In the genomic region with DNA sequence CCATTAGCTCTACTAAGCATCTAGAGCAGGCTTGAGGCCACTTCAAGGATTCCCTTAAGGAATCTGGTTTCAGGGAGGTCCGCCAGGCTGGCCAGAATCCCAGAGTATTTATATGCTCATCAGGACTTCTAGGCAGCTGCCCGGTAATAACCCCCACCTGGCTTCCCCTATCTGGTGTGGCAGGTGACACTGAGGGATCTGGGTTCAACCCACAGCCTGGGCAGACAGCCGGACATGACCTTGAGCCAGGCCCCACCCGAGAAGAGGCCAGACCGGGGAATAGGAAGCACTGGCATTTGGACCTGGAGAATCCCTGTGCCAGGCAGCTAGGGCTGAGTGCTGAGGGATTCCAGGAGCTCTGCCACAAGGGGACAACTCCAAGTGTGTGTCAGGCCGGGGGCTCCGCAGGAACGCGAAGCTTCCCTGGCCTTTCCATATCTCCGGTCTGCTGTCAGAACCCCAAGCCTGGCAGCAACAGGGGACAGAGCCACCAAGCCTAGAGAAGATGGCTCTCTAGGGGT, we compare ENCODE assay signal across 7 mouse cellular contexts. TPM values are rescaled to one million over a fixed set of nuclear protein-coding genes. Genes with fewer than 3 reads are reported as not detected.
A peak's percentile ranks its signal among the peaks of the same experiment; 100 is the strongest.
DNase-seq lines count a peak whose midpoint lies in the region; ATAC-seq and TF ChIP-seq lines count a peak whose summit lies in the region.

No protein-coding gene starts in this region.

- H3K4me3 ChIP-seq in MEL (ENCODE audit: control insufficient read depth in 1 of 2, insufficient read depth in 1 of 2, low read depth in 2 of 2, low read length in 2 of 2), result peak overlapping the region; percentile 83 to 98
- H3K4me3 ChIP-seq in bone marrow, adult 2 months (replicated peaks; ENCODE audit: control insufficient read depth, low read depth, low read length), result peak overlapping the region; percentile 96
- peak overlapping the region; percentile 94 for H3K4me3 ChIP-seq in embryonic facial prominence, embryonic 15.5 days (replicated peaks)
- H3K4me3 ChIP-seq in heart, embryonic 10.5 days, result peak overlapping the region; percentile 94
- H3K4me3 ChIP-seq in lung, postnatal 0 days (ENCODE audit: low read depth, low read length), result peak overlapping the region; percentile 98

- H3K36me3 ChIP-seq in MEL (ENCODE audit: control insufficient read depth in 1 of 2, insufficient read depth in 2 of 2, low read length in 2 of 2), result peaks cover 2 to 18% of the 10 kb centered on the region in 2 experiments; a peak in 3 of 4 replicates
- H3K36me3 ChIP-seq in embryonic facial prominence, embryonic 15.5 days, result peaks cover 7% of the 10 kb centered on the region; the same call in 1 of the 2 replicates
- H3K36me3 ChIP-seq in heart, embryonic 10.5 days, result peaks cover 21% of the 10 kb centered on the region; the same call in 1 of the 2 replicates
- H3K36me3 ChIP-seq in lung, postnatal 0 days (ENCODE audit: insufficient read depth, low read length), result 0 out of 2 replicates have a peak, but pooled peaks cover 8% of the 10 kb centered on the region

- H3K9me3 ChIP-seq in MEL (replicated peaks; ENCODE audit: insufficient read depth, low read length), result no peaks in the 10 kb centered on the region
- H3K9me3 ChIP-seq in embryonic facial prominence, embryonic 15.5 days (replicated peaks), result no peaks in the 10 kb centered on the region
- no peaks in the 10 kb centered on the region for H3K9me3 ChIP-seq in heart, embryonic 10.5 days
- H3K9me3 ChIP-seq in lung, postnatal 0 days (ENCODE audit: low read length), result no peaks in the 10 kb centered on the region

- 2% methylated on average over 10 of the region's 10 CpGs for WGBS in bone marrow, adult 2 months
- WGBS in embryonic facial prominence, embryonic 15.5 days, result 0% methylated on average over 10 of the region's 10 CpGs
- 1% methylated on average over 10 of the region's 10 CpGs for WGBS in heart, embryonic 10.5 days
- under 1% methylated on average over 10 of the region's 10 CpGs for WGBS in lung, postnatal 0 days

- no peaks in the 10 kb centered on the region for H3K27me3 ChIP-seq in MEL (ENCODE audit: control insufficient read depth in 1 of 2, insufficient read depth in 2 of 2, low read length in 2 of 2)
- H3K27me3 ChIP-seq in embryonic facial prominence, embryonic 15.5 days, result no peaks in the 10 kb centered on the region
- no peaks in the 10 kb centered on the region for H3K27me3 ChIP-seq in heart, embryonic 10.5 days (ENCODE audit: insufficient read depth, poor library complexity, severe bottlenecking)
- no peaks in the 10 kb centered on the region for H3K27me3 ChIP-seq in lung, postnatal 0 days (replicated peaks; ENCODE audit: insufficient read depth, low read length)

- peaks cover 10 to 14% of the 10 kb centered on the region in 2 experiments for H3K4me1 ChIP-seq in MEL (ENCODE audit: control insufficient read depth in 1 of 2, insufficient read depth in 2 of 2, low read length in 2 of 2)
- H3K4me1 ChIP-seq in bone marrow, adult 2 months (ENCODE audit: control insufficient read depth, insufficient read depth, low read length), result peaks cover 1% of the 10 kb centered on the region; the same call in 1 of the 2 replicates
- H3K4me1 ChIP-seq in embryonic facial prominence, embryonic 15.5 days, result peaks cover 23% of the 10 kb centered on the region
- H3K4me1 ChIP-seq in heart, embryonic 10.5 days, result peaks cover 9% of the 10 kb centered on the region
- peaks cover 5% of the 10 kb centered on the region for H3K4me1 ChIP-seq in lung, postnatal 0 days (ENCODE audit: insufficient read depth, low read depth, low read length)

- peak overlapping the region; percentile 92 for H3K9ac ChIP-seq in MEL (ENCODE audit: control insufficient read depth, low read depth, low read length, poor library complexity, severe bottlenecking)
- peak overlapping the region; percentile 80 for H3K9ac ChIP-seq in embryonic facial prominence, embryonic 15.5 days
- H3K9ac ChIP-seq in lung, postnatal 0 days (replicated peaks; ENCODE audit: low read depth), result peak overlapping the region; percentile 91

- TF ChIP-seq CTCF in MEL (IDR thresholded peaks at IDR 0.05 in 2 of 3, conservative IDR thresholded peaks at IDR 0.05 in 1 of 3; ENCODE audit: control insufficient read depth in 1 of 3, insufficient read depth in 1 of 3, low read depth in 2 of 3, low read length in 3 of 3, poor library complexity in 1 of 3, severe bottlenecking in 1 of 3), result no peak
- no peak for TF ChIP-seq CTCF in bone marrow, adult 2 months (IDR thresholded peaks at IDR 0.05; ENCODE audit: control insufficient read depth, insufficient read depth, low read length)
- TF ChIP-seq CTCF in lung, postnatal 0 days (IDR thresholded peaks at IDR 0.05), result 0 out of 2 replicates have a peak, but pooled peaks have one; percentile 4

- no peak for TF ChIP-seq POLR2A in MEL (IDR thresholded peaks at IDR 0.05; ENCODE audit: control insufficient read depth in 1 of 2, insufficient read depth in 1 of 2, low read depth in 1 of 2, low read length in 2 of 2, poor library complexity in 1 of 2)
- no peak for TF ChIP-seq POLR2A in bone marrow, adult 2 months (IDR thresholded peaks at IDR 0.05; ENCODE audit: borderline replicate concordance, control insufficient read depth, low read depth, low read length)

- DNase-seq in MEL (ENCODE audit: low read depth, low spot score), result peak; percentile 49
- DNase-seq in heart, embryonic 10.5 days (ENCODE audit: low spot score), result peak; percentile 84
- DNase-seq in kidney, adult 9 months, result peak; percentile 75
- peak; percentile 60 for DNase-seq in lung, postnatal 0 days (ENCODE audit: low spot score)
- peak; percentile 32 for DNase-seq in retina, postnatal 1 day

- ATAC-seq in embryonic facial prominence, embryonic 15.5 days (ENCODE audit: insufficient number of reproducible peaks, low FRiP score, low TSS enrichment, low read depth), result peak; percentile 37; the same call in 1 of the 2 replicates
- peak; percentile 28 for ATAC-seq in lung, postnatal 0 days

- TF ChIP-seq EP300 in MEL (IDR thresholded peaks at IDR 0.05; ENCODE audit: low read depth in 1 of 2, low read length in 2 of 2), result no peak
- TF ChIP-seq EP300 in lung, postnatal 0 days (IDR thresholded peaks at IDR 0.05), result no peak

- 0 out of 2 replicates have a peak overlapping the region, but pooled peaks have one; percentile 4 for H3K27ac ChIP-seq in MEL (ENCODE audit: control insufficient read depth, low read depth, low read length)
- H3K27ac ChIP-seq in bone marrow, adult 2 months (ENCODE audit: control insufficient read depth, insufficient read depth, low read depth, low read length, poor library complexity), result peak overlapping the region; percentile 76; the same call in 1 of the 2 replicates
- H3K27ac ChIP-seq in embryonic facial prominence, embryonic 15.5 days (replicated peaks), result peak overlapping the region; percentile 65
- H3K27ac ChIP-seq in heart, embryonic 10.5 days, result peak overlapping the region; percentile 93
- peak overlapping the region; percentile 85 for H3K27ac ChIP-seq in lung, postnatal 0 days (ENCODE audit: low read length)

- H3K79me2 ChIP-seq in MEL (ENCODE audit: control insufficient read depth, insufficient read depth, low read length, poor library complexity), result peaks cover 22% of the 10 kb centered on the region

- H3K4me2 ChIP-seq in embryonic facial prominence, embryonic 15.5 days (replicated peaks), result peak overlapping the region; percentile 87
- peak overlapping the region; percentile 73 for H3K4me2 ChIP-seq in lung, postnatal 0 days (replicated peaks; ENCODE audit: low read depth, low read length)

- no peak for TF ChIP-seq RAD21 in MEL (IDR thresholded peaks at IDR 0.05; ENCODE audit: low read depth, low read length)

TF ChIP-seq in MEL, 35 proteins besides CTCF, POLR2A, EP300 and RAD21:
- no peak for TF ChIP-seq RCOR1 (IDR thresholded peaks at IDR 0.05; ENCODE audit: low read depth, low read length)
- no peak for TF ChIP-seq HCFC1 (IDR thresholded peaks at IDR 0.05; ENCODE audit: low read depth, low read length)
- no peak for TF ChIP-seq MAX (IDR thresholded peaks at IDR 0.05; ENCODE audit: low read length)
- no peak for TF ChIP-seq ZKSCAN1 (IDR thresholded peaks at IDR 0.05; ENCODE audit: low read depth, low read length)
- TF ChIP-seq NRF1 (IDR thresholded peaks at IDR 0.05; ENCODE audit: insufficient read depth, low read depth, low read length, poor library complexity, severe bottlenecking), result no peak

RNA-seq across cellular contexts. Expression of a gene that starts 0.8 kb away (rescaled TPM):
- total RNA-seq in MEL (2012; rRNA removed), result 8.9 and 10.0 TPM in 2 replicates
- 10 to 100 TPM; 13.2 to 14.5 TPM for polyA plus RNA-seq in MEL (2012; ENCODE audit: insufficient read depth in 1 of 2, insufficient read length in 2 of 2, low read depth in 1 of 2, low replicate concordance in 2 of 2, missing spikeins in 1 of 2)
- polyA plus RNA-seq in bone marrow, adult 2 months (2011; ENCODE audit: insufficient read depth, insufficient read length, low replicate concordance, missing spikeins), result 18.2 and 35.3 TPM in 2 replicates
- 8.8 and 13.0 TPM in 2 replicates for polyA plus RNA-seq in embryonic facial prominence, embryonic 15.5 days (2015; fragmentation: Nextera tagmentation; extraction: Ambion mirVana)
- 6.3 and 6.4 TPM in 2 replicates for polyA plus RNA-seq in heart, embryonic 10.5 days (2016; fragmentation: Nextera tagmentation; extraction: Ambion mirVana)
- polyA plus RNA-seq in lung, postnatal 0 days (2015; fragmentation: Nextera tagmentation; extraction: Ambion mirVana), result 10.3 and 12.8 TPM in 2 replicates

RNA-seq across cellular contexts. Expression of a gene that starts 52.6 kb away (rescaled TPM):
- 0.33 and 0.58 TPM in 2 replicates for total RNA-seq in MEL (2012; rRNA removed)
- polyA plus RNA-seq in MEL (2012; ENCODE audit: insufficient read depth in 1 of 2, insufficient read length in 2 of 2, low read depth in 1 of 2, low replicate concordance in 2 of 2, missing spikeins in 1 of 2), result 1 to 10 TPM in 1 of 2 experiments, not detected in 1; 1.2 TPM
- 3.6 and 14.0 TPM in 2 replicates for polyA plus RNA-seq in bone marrow, adult 2 months (2011; ENCODE audit: insufficient read depth, insufficient read length, low replicate concordance, missing spikeins)
- 4.4 and 4.8 TPM in 2 replicates for polyA plus RNA-seq in embryonic facial prominence, embryonic 15.5 days (2015; fragmentation: Nextera tagmentation; extraction: Ambion mirVana)
- 2.5 and 4.2 TPM in 2 replicates for polyA plus RNA-seq in heart, embryonic 10.5 days (2016; fragmentation: Nextera tagmentation; extraction: Ambion mirVana)
- polyA plus RNA-seq in lung, postnatal 0 days (2015; fragmentation: Nextera tagmentation; extraction: Ambion mirVana), result 8.4 and 9.1 TPM in 2 replicates

Comparison
In these comparisons a context has a peak if more than half of its experiments do, and no peak if none do; other contexts are left out.
1. Peak in every context shown above with its lines: DNase-seq, ATAC-seq, H3K4me3 ChIP-seq and H3K27ac ChIP-seq.
2. DNase-seq: peak in every context shown above with its lines; median percentile 84 in heart, embryonic 10.5 days; 75 in kidney, adult 9 months; 60 in lung, postnatal 0 days; 49 in MEL; 32 in retina, postnatal 1 day.
3. H3K27ac ChIP-seq: peak in every context shown above with its lines; median percentile 93 in heart, embryonic 10.5 days; 85 in lung, postnatal 0 days; 76 in bone marrow, adult 2 months; 65 in embryonic facial prominence, embryonic 15.5 days; 4 in MEL.